Mouse (Mus musculus) cortical plate, adult 2 months (tissue): Measurements from ENCODE around the gene Pate4.

Source experiments
- CTCF ChIP-seq: fragments of 200-500 bp; IDR thresholded peaks from 2 replicates; pipeline ENCODE4 v1.5.1; 2011; ENCODE audit warnings: mild to moderate bottlenecking, control low read depth, low read length; ENCODE audit not compliant: insufficient read depth; ENCODE audit errors: extremely low read depth
- POLR2A ChIP-seq: fragments of 200-500 bp; IDR thresholded peaks from 2 replicates; pipeline ENCODE4 v1.6.1; 2011; ENCODE audit warnings: mild to moderate bottlenecking, low read length, control low read depth; ENCODE audit not compliant: insufficient read depth; ENCODE audit errors: extremely low read depth

DNA sequence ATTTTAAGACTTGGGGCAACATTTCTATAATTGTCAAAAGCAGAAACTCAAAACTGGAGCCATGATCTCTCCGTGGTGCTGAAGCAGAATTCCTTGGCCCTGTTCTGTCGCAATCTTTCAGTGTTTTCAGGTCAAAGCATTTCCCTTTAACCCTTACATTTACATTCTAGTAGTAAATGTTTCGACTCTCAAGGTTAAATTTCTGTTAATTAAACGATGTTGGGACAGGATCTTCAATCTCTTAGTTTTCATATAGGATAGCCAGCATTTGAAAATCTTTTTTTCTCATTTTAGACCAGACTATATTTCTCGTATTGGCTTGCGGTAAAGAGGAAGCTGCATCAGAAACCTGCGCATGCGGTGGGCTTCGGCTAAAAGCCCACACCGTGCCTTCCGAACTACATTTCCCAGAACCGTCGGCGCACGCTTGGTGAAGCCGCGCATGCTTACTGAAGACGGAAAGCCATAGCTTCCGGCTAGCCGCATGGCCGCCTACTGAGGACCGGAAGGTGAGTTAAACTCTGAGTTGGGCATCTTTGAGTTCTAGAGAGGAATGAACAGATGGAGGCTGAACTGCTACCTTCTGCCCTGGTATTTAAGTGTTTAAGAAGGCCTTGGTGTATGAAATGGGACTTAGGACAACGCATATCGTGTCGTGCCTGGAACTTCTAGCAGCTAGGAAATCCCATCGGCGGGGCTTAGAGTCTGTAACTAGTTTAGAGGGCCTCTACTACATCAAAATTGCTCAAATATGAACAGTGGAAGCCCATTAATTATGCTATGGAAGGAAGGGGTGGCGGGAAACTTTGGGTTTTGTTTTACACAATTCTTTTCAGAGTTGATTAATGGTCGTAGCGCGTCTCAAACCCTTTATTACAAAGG lies 52.5 kb downstream of the Pate4 start:
- peak; percentile 83 for TF ChIP-seq POLR2A
- TF ChIP-seq CTCF: no peak
